Comparison of ENCODE assay signal across 13 mouse cellular contexts in genomic region chr1:42233289-42233688, GRCm38 (mm10).
DNase-seq lines count a peak whose midpoint lies in the region; ATAC-seq lines count a peak whose summit lies in the region.
"Had no signal": no experiment of that assay in that cellular context is flagged by ENCODE, and none has a peak within 500 bp of the region (broad histone marks: within the 10 kb centered on the region; RNA-seq: fewer than 3 reads in every experiment).

No protein-coding gene starts in this region.

- H3K4me3 ChIP-seq in kidney, embryonic 14.5 days (ENCODE audit: low read length) = no peak overlapping the region
- H3K4me3 ChIP-seq in hindbrain, embryonic 13.5 days = no peak overlapping the region
- H3K4me3 ChIP-seq in midbrain, embryonic 10.5 days = no peak overlapping the region
- H3K4me3 ChIP-seq: gastrocnemius, adult 2 months; liver, embryonic 15.5 days had no signal

- WGBS in kidney, embryonic 14.5 days = 13% methylated on average over 10 of the region's 10 CpGs
- 9% methylated on average over 10 of the region's 10 CpGs for WGBS in hindbrain, embryonic 13.5 days
- WGBS in midbrain, embryonic 10.5 days = 20% methylated on average over 10 of the region's 10 CpGs

- no peaks in the 10 kb centered on the region for H3K9me3 ChIP-seq in kidney, embryonic 14.5 days (ENCODE audit: control insufficient read depth, low read length)
- H3K9me3 ChIP-seq in hindbrain, embryonic 13.5 days = no peaks in the 10 kb centered on the region
- H3K9me3 ChIP-seq in midbrain, embryonic 10.5 days (replicated peaks) = no peaks in the 10 kb centered on the region
- H3K9me3 ChIP-seq: liver, embryonic 15.5 days had no signal

- H3K27me3 ChIP-seq in kidney, embryonic 14.5 days (ENCODE audit: control insufficient read depth, insufficient read depth, low read length) = no peaks in the 10 kb centered on the region
- no peaks in the 10 kb centered on the region for H3K27me3 ChIP-seq in hindbrain, embryonic 13.5 days
- no peaks in the 10 kb centered on the region for H3K27me3 ChIP-seq in midbrain, embryonic 10.5 days (ENCODE audit: low read depth, poor library complexity, severe bottlenecking)
- H3K27me3 ChIP-seq: liver, embryonic 15.5 days had no signal

- no peak overlapping the region for H3K9ac ChIP-seq in kidney, embryonic 14.5 days (ENCODE audit: low read depth, low read length)
- H3K9ac ChIP-seq in hindbrain, embryonic 13.5 days = no peak overlapping the region
- H3K9ac ChIP-seq: liver, embryonic 15.5 days had no signal

- peak; percentile 73; the same call in 1 of the 2 replicates for ATAC-seq in kidney, embryonic 14.5 days (ENCODE audit: low FRiP score, low TSS enrichment)
- ATAC-seq in hindbrain, embryonic 13.5 days (ENCODE audit: low FRiP score) = peak; percentile 71; the same call in 1 of the 2 replicates

- intact Hi-C loops in gastrocnemius, postnatal 36 days (cut with DNase I) = no loop called here
- intact Hi-C loops in gastrocnemius, postnatal 14 days (cut with DNase I; ENCODE audit: low total_unique reads) = no loop called here

- H3K36me3 ChIP-seq in kidney, embryonic 14.5 days (ENCODE audit: control insufficient read depth, insufficient read depth, low read length) = no peaks in the 10 kb centered on the region
- no peaks in the 10 kb centered on the region for H3K36me3 ChIP-seq in hindbrain, embryonic 13.5 days
- no peaks in the 10 kb centered on the region for H3K36me3 ChIP-seq in midbrain, embryonic 10.5 days
- H3K36me3 ChIP-seq: liver, embryonic 15.5 days had no signal

- H3K27ac ChIP-seq in kidney, embryonic 14.5 days (ENCODE audit: low read depth, low read length) = no peak overlapping the region
- H3K27ac ChIP-seq in hindbrain, embryonic 13.5 days = peak overlapping the region; percentile 13; the same call in 1 of the 2 replicates
- H3K27ac ChIP-seq in midbrain, embryonic 10.5 days (replicated peaks) = peak overlapping the region; percentile 67; the same call in 1 of the 2 replicates
- H3K27ac ChIP-seq: gastrocnemius, adult 2 months; liver, embryonic 15.5 days had no signal

- no peaks in the 10 kb centered on the region for H3K4me1 ChIP-seq in kidney, embryonic 14.5 days (ENCODE audit: control insufficient read depth, insufficient read depth, low read length)
- H3K4me1 ChIP-seq in hindbrain, embryonic 13.5 days (replicated peaks) = peaks cover 12% of the 10 kb centered on the region
- peaks cover 12% of the 10 kb centered on the region for H3K4me1 ChIP-seq in midbrain, embryonic 10.5 days
- H3K4me1 ChIP-seq: liver, embryonic 15.5 days had no signal

- DNase-seq in kidney, postnatal 10 days = no peak
- peak; percentile 45 for DNase-seq in midbrain, embryonic 10.5 days (ENCODE audit: low spot score)
- DNase-seq in retina, postnatal 1 day = peak; percentile 23
- DNase-seq in gastrocnemius, postnatal 36 days = no peak
- no peak for DNase-seq in gastrocnemius, postnatal 14 days
- DNase-seq in layer of hippocampus, postnatal 36 days = no peak
- DNase-seq: adrenal gland, postnatal 36 days; cerebellum, postnatal 10 days; gastrocnemius, adult 2 months; heart, postnatal 4 days had no signal

- H3K4me2 ChIP-seq in kidney, embryonic 14.5 days (replicated peaks; ENCODE audit: low read depth, low read length) = no peak overlapping the region; the same call in 1 of the 2 replicates
- H3K4me2 ChIP-seq in hindbrain, embryonic 13.5 days = 0 out of 2 replicates have a peak overlapping the region, but pooled peaks have one; percentile 0
- H3K4me2 ChIP-seq: liver, embryonic 15.5 days had no signal

Comparison
In these comparisons a context has a peak if more than half of its experiments do, and no peak if none do; other contexts are left out.
1. DNase-seq: peak in midbrain, embryonic 10.5 days (single experiment) and retina, postnatal 1 day (single experiment); none in kidney, postnatal 10 days (single experiment), gastrocnemius, postnatal 36 days (0 of 2), gastrocnemius, postnatal 14 days (single experiment) and layer of hippocampus, postnatal 36 days (0 of 2).